Mouse (Mus musculus): ENCODE measurements at regions not wholly inside any gene's neighbourhood (a gene's known extent, or its start where the extent isn't known, plus 50 kb on each side); places are given as distances from the start of the nearest gene placed in this dataset.

DNA sequence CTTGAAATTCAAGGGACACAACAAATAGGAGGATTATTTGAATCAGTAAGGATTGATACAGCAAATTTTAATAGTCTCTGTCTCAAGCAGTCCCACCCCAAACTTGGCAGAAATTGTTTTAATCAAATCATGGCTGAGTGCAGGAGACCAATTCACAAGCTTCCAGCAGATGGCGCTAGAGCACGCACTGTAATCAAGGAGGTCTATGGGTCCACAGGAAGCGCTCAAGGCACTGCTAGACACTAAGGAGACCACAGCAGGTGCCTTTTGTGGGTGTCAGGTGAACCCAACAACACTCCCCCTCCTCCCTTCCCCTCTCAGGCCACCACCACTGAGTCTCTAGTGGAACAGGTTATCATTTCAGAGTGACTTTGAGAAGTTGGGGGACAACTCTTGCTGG is 115.4 kb downstream of the Sec23ip start:
- Histone ChIP-seq H3K4me3 (ENCODE audit: low read depth, low read length) (no peak overlapping the region), H3K4me1 (ENCODE audit: control insufficient read depth, insufficient read depth, insufficient read length, low read length) (no peaks in the 10 kb centered on the region), H3K27me3 (ENCODE audit: control insufficient read depth, insufficient read depth, low read length) (no peaks in the 10 kb centered on the region; the same call in 1 of the 2 replicates), H3K27ac (ENCODE audit: insufficient read depth, low read depth, low read length) (no peak overlapping the region), H3K36me3 (ENCODE audit: control insufficient read depth, insufficient read depth, low read length) (no peaks in the 10 kb centered on the region)
- WGBS: 3% methylated on average over 3 of the region's 3 CpGs
- TF ChIP-seq CTCF (IDR thresholded peaks at IDR 0.05; ENCODE audit: extremely low read depth, insufficient read length, insufficient replicate concordance, low read depth, low read length) (peak; percentile 77; the same call in 1 of the 2 replicates), POLR2A (IDR thresholded peaks at IDR 0.05; ENCODE audit: low read depth, low read length) (no peak)

- Histone ChIP-seq H3K4me3 (ENCODE audit: low read depth, low read length) (no peak overlapping the region), H3K27ac (ENCODE audit: insufficient read depth, low read depth, low read length) (no peak overlapping the region), H3K27me3 (ENCODE audit: control insufficient read depth, insufficient read depth, low read length) (no peaks in the 10 kb centered on the region; the same call in 1 of the 2 replicates), H3K36me3 (ENCODE audit: control insufficient read depth, insufficient read depth, low read length) (no peaks in the 10 kb centered on the region), H3K4me1 (ENCODE audit: control insufficient read depth, insufficient read depth, insufficient read length, low read length) (no peaks in the 10 kb centered on the region)
- 32% methylated on average over 4 of the region's 4 CpGs for WGBS
- TF ChIP-seq CTCF (IDR thresholded peaks at IDR 0.05; ENCODE audit: extremely low read depth, insufficient read length, insufficient replicate concordance, low read depth, low read length) (no peak), POLR2A (IDR thresholded peaks at IDR 0.05; ENCODE audit: low read depth, low read length) (no peak)
These were observed 116.0 kb downstream of the Sec23ip start for GRCm38 (mm10) chr7:128860709-128861108.

GRCm38 (mm10) chr7:128861376-128861775 is 116.6 kb downstream of the Sec23ip start:
- Histone ChIP-seq H3K27ac (ENCODE audit: insufficient read depth, low read depth, low read length) (no peak overlapping the region), H3K36me3 (ENCODE audit: control insufficient read depth, insufficient read depth, low read length) (no peaks in the 10 kb centered on the region), H3K27me3 (ENCODE audit: control insufficient read depth, insufficient read depth, low read length) (no peaks in the 10 kb centered on the region; the same call in 1 of the 2 replicates), H3K4me1 (ENCODE audit: control insufficient read depth, insufficient read depth, insufficient read length, low read length) (no peaks in the 10 kb centered on the region), H3K4me3 (ENCODE audit: low read depth, low read length) (no peak overlapping the region)
- WGBS: 82% methylated on average over 8 of the region's 8 CpGs
- TF ChIP-seq CTCF (IDR thresholded peaks at IDR 0.05; ENCODE audit: extremely low read depth, insufficient read length, insufficient replicate concordance, low read depth, low read length): no peak
- TF ChIP-seq POLR2A (IDR thresholded peaks at IDR 0.05; ENCODE audit: low read depth, low read length): no peak

DNA sequence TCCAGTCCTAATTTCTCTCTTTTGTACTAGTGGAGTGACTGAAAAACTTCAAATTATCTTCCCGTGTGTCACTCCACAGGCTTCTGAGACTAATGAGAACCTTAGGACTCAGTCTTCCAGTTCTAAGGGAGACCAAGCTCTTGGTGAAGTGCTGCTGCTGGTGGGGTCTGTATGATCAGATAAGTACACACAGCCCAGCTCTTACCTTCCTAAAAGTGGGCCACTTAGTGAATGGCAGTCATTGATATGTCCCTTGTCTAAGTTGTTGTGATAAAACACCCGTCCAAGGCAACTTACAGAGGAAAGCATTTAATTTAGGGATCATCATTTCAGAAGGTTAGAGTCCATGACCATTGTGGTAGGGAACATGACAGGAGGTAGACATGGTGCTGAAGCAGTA is 124.1 kb downstream of the Sec23ip start:
- Histone ChIP-seq H3K4me1 (ENCODE audit: control insufficient read depth, insufficient read depth, insufficient read length, low read length) (no peaks in the 10 kb centered on the region), H3K36me3 (ENCODE audit: control insufficient read depth, insufficient read depth, low read length) (no peaks in the 10 kb centered on the region), H3K27ac (ENCODE audit: insufficient read depth, low read depth, low read length) (no peak overlapping the region), H3K4me3 (ENCODE audit: low read depth, low read length) (no peak overlapping the region), H3K27me3 (ENCODE audit: control insufficient read depth, insufficient read depth, low read length) (no peaks in the 10 kb centered on the region)
- WGBS: 67% methylated on average over 2 of the region's 2 CpGs
- TF ChIP-seq POLR2A (IDR thresholded peaks at IDR 0.05; ENCODE audit: low read depth, low read length): no peak
- TF ChIP-seq CTCF (IDR thresholded peaks at IDR 0.05; ENCODE audit: extremely low read depth, insufficient read length, insufficient replicate concordance, low read depth, low read length): no peak

- Histone ChIP-seq H3K27ac (ENCODE audit: insufficient read depth, low read depth, low read length) (no peak overlapping the region), H3K36me3 (ENCODE audit: control insufficient read depth, insufficient read depth, low read length) (no peaks in the 10 kb centered on the region), H3K4me1 (ENCODE audit: control insufficient read depth, insufficient read depth, insufficient read length, low read length) (no peaks in the 10 kb centered on the region), H3K4me3 (ENCODE audit: low read depth, low read length) (no peak overlapping the region), H3K27me3 (ENCODE audit: control insufficient read depth, insufficient read depth, low read length) (no peaks in the 10 kb centered on the region)
- 71% methylated on average over 3 of the region's 3 CpGs for WGBS
- TF ChIP-seq POLR2A (IDR thresholded peaks at IDR 0.05; ENCODE audit: low read depth, low read length): no peak
- no peak for TF ChIP-seq CTCF (IDR thresholded peaks at IDR 0.05; ENCODE audit: extremely low read depth, insufficient read length, insufficient replicate concordance, low read depth, low read length)
These were observed 139.3 kb downstream of the Sec23ip start for GRCm38 (mm10) chr7:128884015-128884414.

DNA sequence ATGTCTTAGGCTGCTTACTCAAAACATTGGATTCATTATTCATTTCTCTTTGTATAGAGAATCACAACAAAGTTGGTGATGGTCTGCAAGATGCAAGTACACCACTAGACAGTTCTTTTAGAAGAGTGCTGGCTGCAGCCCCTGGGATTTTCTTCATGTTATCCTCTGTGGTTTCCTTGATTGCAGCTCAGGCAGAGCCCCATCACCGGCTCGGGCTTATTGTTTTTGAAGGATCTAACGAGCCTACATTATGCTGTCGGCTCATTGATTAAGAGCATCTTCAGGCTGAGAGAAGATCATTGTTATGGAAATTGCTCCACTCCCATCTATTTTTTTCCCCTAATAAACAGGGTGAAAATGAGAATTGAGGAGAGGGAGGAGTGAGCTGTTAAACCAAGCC is 140.8 kb downstream of the Sec23ip start:
- H3K36me3 ChIP-seq (ENCODE audit: control insufficient read depth, insufficient read depth, low read length): no peaks in the 10 kb centered on the region
- TF ChIP-seq CTCF (IDR thresholded peaks at IDR 0.05; ENCODE audit: extremely low read depth, insufficient read length, insufficient replicate concordance, low read depth, low read length) (no peak), POLR2A (IDR thresholded peaks at IDR 0.05; ENCODE audit: low read depth, low read length) (no peak)
- 84% methylated on average over 4 of the region's 4 CpGs for WGBS
- H3K4me1 ChIP-seq (ENCODE audit: control insufficient read depth, insufficient read depth, insufficient read length, low read length): no peaks in the 10 kb centered on the region
- H3K4me3 ChIP-seq (ENCODE audit: low read depth, low read length): no peak overlapping the region
- no peaks in the 10 kb centered on the region for H3K27me3 ChIP-seq (ENCODE audit: control insufficient read depth, insufficient read depth, low read length)
- H3K27ac ChIP-seq (ENCODE audit: insufficient read depth, low read depth, low read length): no peak overlapping the region

DNA sequence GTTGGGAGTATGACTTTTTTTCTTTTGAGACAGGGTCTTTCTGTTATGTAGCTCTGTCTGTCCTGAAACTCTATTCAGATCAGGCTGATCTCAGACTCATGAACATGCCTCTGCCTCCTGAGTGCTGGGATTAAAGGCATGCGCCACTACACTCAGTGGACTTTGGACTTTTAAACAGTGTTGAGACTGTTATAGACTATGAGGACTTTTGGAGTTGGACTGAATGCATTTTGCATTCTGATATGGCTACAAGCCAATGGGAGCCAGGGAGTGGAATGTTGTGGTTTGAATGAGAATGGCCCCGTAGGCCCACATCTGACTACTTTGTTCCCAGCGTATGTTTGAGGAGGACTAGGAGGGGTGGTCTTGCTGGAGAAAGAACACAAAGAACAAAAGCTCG is 165.4 kb downstream of the Sec23ip start:
- H3K4me1 ChIP-seq (ENCODE audit: control insufficient read depth, insufficient read depth, insufficient read length, low read length): no peaks in the 10 kb centered on the region
- H3K27me3 ChIP-seq (ENCODE audit: control insufficient read depth, insufficient read depth, low read length): no peaks in the 10 kb centered on the region
- H3K4me3 ChIP-seq (ENCODE audit: low read depth, low read length): no peak overlapping the region
- 27% methylated on average over 4 of the region's 4 CpGs for WGBS
- TF ChIP-seq CTCF (IDR thresholded peaks at IDR 0.05; ENCODE audit: extremely low read depth, insufficient read length, insufficient replicate concordance, low read depth, low read length) (no peak), POLR2A (IDR thresholded peaks at IDR 0.05; ENCODE audit: low read depth, low read length) (no peak)
- H3K36me3 ChIP-seq (ENCODE audit: control insufficient read depth, insufficient read depth, low read length): no peaks in the 10 kb centered on the region
- H3K27ac ChIP-seq (ENCODE audit: insufficient read depth, low read depth, low read length): no peak overlapping the region
